Mouse (Mus musculus): Measurements from ENCODE around the gene Gid8.

- no peak for TF ChIP-seq EP300 (IDR thresholded peaks at IDR 0.05; ENCODE audit: insufficient read depth, low read depth, low read length)
- TF ChIP-seq CTCF (IDR thresholded peaks at IDR 0.05): no peak
- TF ChIP-seq POLR2A (IDR thresholded peaks at IDR 0.05; ENCODE audit: insufficient read depth, low read depth, low read length): no peak
Measured at GRCm38 (mm10) chr2:180660521-180660920, 49.4 kb upstream of the Gid8 start.

All from heart, adult 2 months (tissue).